Mouse (Mus musculus) hindbrain, embryonic 14.5 days (tissue): ENCODE measurements around the gene Il10ra. TPM values are rescaled to one million over a fixed set of nuclear protein-coding genes. Genes with fewer than 3 reads are reported as not detected.

Source experiments
- ATAC-seq: fragments of 200-750 bp; cut with Nextera tagmentation; 2 replicates; pipeline ENCODE4 v1.8.0; 2017; ENCODE audit warnings: moderate number of reproducible peaks, mild to moderate bottlenecking, moderate TSS enrichment, moderate library complexity; ENCODE audit not compliant: low FRiP score
- DNase-seq: peaks from one replicate; pipeline ENCODE4 v3.0.0-alpha.2; 2015; ENCODE audit warnings: low spot score
- H3K27ac ChIP-seq: fragments of 300-500 bp; sonication (generic); 2 replicates; pipeline ENCODE4 v1.5.1; 2014; ENCODE audit warnings: mild to moderate bottlenecking, moderate library complexity
- H3K27me3 ChIP-seq: fragments of 300-500 bp; sonication (generic); 2 replicates; pipeline ENCODE4 v1.6.1; 2014; ENCODE audit warnings: mild to moderate bottlenecking, low read length, mixed read lengths; ENCODE audit not compliant: control insufficient read depth, insufficient read depth
- H3K36me3 ChIP-seq: fragments of 300-500 bp; sonication (generic); replicated peaks from 2 replicates; pipeline ENCODE4 v1.6.1; 2014; ENCODE audit not compliant: control insufficient read depth, insufficient read depth
- H3K4me1 ChIP-seq: fragments of 300-500 bp; sonication (generic); replicated peaks from 2 replicates; pipeline ENCODE4 v1.6.1; 2014; ENCODE audit warnings: antibody characterized with exemption, low read length, mixed read lengths; ENCODE audit not compliant: control insufficient read depth, insufficient read depth
- H3K4me2 ChIP-seq: fragments of 300-500 bp; sonication (generic); replicated peaks from 2 replicates; pipeline ENCODE4 v1.6.1; 2014; ENCODE audit warnings: mild to moderate bottlenecking, moderate library complexity
- H3K4me3 ChIP-seq: fragments of 300-500 bp; sonication (generic); replicated peaks from 2 replicates; pipeline ENCODE4 v1.5.1; 2014; ENCODE audit warnings: mild to moderate bottlenecking, low read length
- H3K9ac ChIP-seq: fragments of 300-500 bp; sonication (generic); 2 replicates; pipeline ENCODE4 v1.6.1; 2014
- H3K9me3 ChIP-seq: fragments of 300-500 bp; sonication (generic); 2 replicates; pipeline ENCODE4 v1.6.1; 2016; ENCODE audit warnings: low read length; ENCODE audit not compliant: control insufficient read depth
- WGBS: fragments of 180-500 bp; shearing (Covaris S2); extraction: QIAGEN DNeasy Blood & Tissue Kit; methylation state at CpG from one replicate; pipeline ENCODE4 v1.1.7; 2014; 5-methylcytosine and 5-hydroxymethylcytosine counted together
- microRNA-seq: library from miRNA; unstranded; fragments of <30 nt; microRNA quantifications from one replicate; pipeline ENCODE4, GENCODE M21; 2016
- polyA plus RNA-seq: library from polyadenylated mRNA; unstranded; fragments of >200 nt; fragmentation: Nextera tagmentation; extraction: Ambion mirVana; gene quantifications from 2 replicates; pipeline ENCODE4 v1.2.1, GENCODE M21; 2014

The Il10ra gene
- polyA plus RNA-seq, 1 experiment from 2014 or later: 0.68 TPM

GRCm38 (mm10) chr9:45221567-45221966 is 47.4 kb downstream of the Il10ra start:
- WGBS: 20% methylated on average over 6 of the region's 6 CpGs
- H3K27ac ChIP-seq: no peak overlapping the region
- no peaks in the 10 kb centered on the region for H3K4me1 ChIP-seq
- DNase-seq (peak; percentile 96), ATAC-seq (no peak; the same call in 1 of the 2 replicates)
- no peak overlapping the region for H3K4me2 ChIP-seq
- H3K9ac ChIP-seq: no peak overlapping the region
- no peaks in the 10 kb centered on the region for H3K27me3 ChIP-seq
- no peak overlapping the region for H3K4me3 ChIP-seq
- H3K36me3 ChIP-seq: no peaks in the 10 kb centered on the region
- H3K9me3 ChIP-seq: no peaks in the 10 kb centered on the region

- H3K9me3 ChIP-seq: no peaks in the 10 kb centered on the region
- DNase-seq (no peak), ATAC-seq (no peak)
- no peak overlapping the region for H3K27ac ChIP-seq
- H3K9ac ChIP-seq: no peak overlapping the region
- 87% methylated on average over 3 of the region's 3 CpGs for WGBS
- no peaks in the 10 kb centered on the region for H3K27me3 ChIP-seq
- no peaks in the 10 kb centered on the region for H3K4me1 ChIP-seq
- H3K36me3 ChIP-seq: no peaks in the 10 kb centered on the region
- no peak overlapping the region for H3K4me3 ChIP-seq
- H3K4me2 ChIP-seq: no peak overlapping the region
Observed at GRCm38 (mm10) chr9:45219644-45220043, 49.3 kb downstream of the Il10ra start.

DNA sequence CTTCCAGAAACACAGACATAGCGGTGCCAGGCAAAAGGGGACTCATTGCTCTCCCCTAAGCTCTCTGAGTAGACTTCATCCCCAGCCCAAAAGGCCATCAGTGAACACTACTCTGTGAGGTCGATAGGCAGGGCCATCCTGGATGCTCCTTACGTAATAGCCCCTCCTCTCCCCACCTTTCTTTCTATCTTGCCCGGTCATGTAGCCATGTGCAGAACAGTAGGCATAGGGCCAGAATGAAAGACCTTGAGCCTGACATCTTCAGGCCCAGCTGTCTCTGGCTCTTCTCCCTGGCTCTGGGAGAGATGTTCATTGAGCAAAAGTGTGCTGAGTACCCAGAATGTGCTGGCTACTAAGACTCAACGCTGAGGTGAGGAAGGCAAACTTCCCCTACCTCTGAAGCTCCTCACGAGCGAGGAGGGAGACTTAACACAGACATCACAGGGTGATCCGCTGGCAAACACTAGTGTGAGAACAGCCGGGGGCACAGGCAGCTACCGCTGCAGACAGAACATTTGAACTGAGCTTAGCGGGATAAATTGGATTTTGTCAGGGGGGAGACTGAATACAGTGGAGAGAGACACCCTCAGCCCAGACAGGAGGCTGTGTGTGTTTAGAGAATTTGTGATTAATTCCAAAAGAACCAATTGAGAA is 53.3 kb downstream of the Il10ra start:
- 60% methylated on average over 11 of the region's 11 CpGs for WGBS
- Histone ChIP-seq H3K9me3 (no peaks in the 10 kb centered on the region), H3K4me3 (no peak overlapping the region), H3K27me3 (no peaks in the 10 kb centered on the region), H3K4me1 (no peaks in the 10 kb centered on the region), H3K9ac (no peak overlapping the region), H3K27ac (no peak overlapping the region), H3K36me3 (no peaks in the 10 kb centered on the region), H3K4me2 (no peak overlapping the region)
- no peak for ATAC-seq
- no peak for DNase-seq

- no peaks in the 10 kb centered on the region for H3K27me3 ChIP-seq
- H3K4me2 ChIP-seq: no peak overlapping the region
- no peak for ATAC-seq
- WGBS: 75% methylated on average over 6 of the region's 6 CpGs
- no peaks in the 10 kb centered on the region for H3K9me3 ChIP-seq
- H3K4me3 ChIP-seq: no peak overlapping the region
- H3K4me1 ChIP-seq: no peaks in the 10 kb centered on the region
- DNase-seq: no peak
- no peaks in the 10 kb centered on the region for H3K36me3 ChIP-seq
- no peak overlapping the region for H3K27ac ChIP-seq
- no peak overlapping the region for H3K9ac ChIP-seq
Observed at GRCm38 (mm10) chr9:45212001-45212400, 56.9 kb downstream of the Il10ra start.

GRCm38 (mm10) chr9:45207015-45207743 is 61.8 kb downstream of the Il10ra start:
- ATAC-seq (no peak), DNase-seq (no peak)
- H3K4me2 ChIP-seq: no peak overlapping the region
- no peaks in the 10 kb centered on the region for H3K36me3 ChIP-seq
- no peaks in the 10 kb centered on the region for H3K4me1 ChIP-seq
- H3K9me3 ChIP-seq: no peaks in the 10 kb centered on the region
- 83% methylated on average over 7 of the region's 7 CpGs for WGBS
- H3K9ac ChIP-seq: no peak overlapping the region
- no peak overlapping the region for H3K27ac ChIP-seq
- H3K4me3 ChIP-seq: no peak overlapping the region
- H3K27me3 ChIP-seq: no peaks in the 10 kb centered on the region

DNA sequence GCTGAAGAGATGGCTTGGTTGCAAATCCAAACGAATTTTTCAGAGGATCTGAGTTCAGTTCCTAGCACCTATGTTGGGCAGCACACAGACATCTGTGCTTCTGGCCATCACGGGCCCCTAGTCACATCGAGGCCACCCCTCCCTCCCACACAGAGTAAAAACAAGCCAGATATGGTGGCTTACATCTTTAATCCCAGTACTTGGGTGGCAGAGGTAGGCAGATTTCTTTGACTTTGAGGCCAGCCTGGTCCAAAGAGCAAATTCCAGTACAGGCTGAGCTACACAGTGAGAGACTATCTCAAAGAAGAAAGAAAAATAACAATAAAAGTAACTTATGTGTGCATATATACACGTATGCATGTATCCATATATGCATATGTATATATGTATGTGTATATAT is 62.8 kb downstream of the Il10ra start:
- no peak for ATAC-seq
- Histone ChIP-seq H3K36me3 (no peaks in the 10 kb centered on the region), H3K4me1 (no peaks in the 10 kb centered on the region), H3K9ac (no peak overlapping the region), H3K27ac (no peak overlapping the region), H3K27me3 (no peaks in the 10 kb centered on the region), H3K4me3 (no peak overlapping the region), H3K9me3 (no peaks in the 10 kb centered on the region), H3K4me2 (no peak overlapping the region)
- WGBS: 75% methylated on average over 4 of the region's 4 CpGs
- DNase-seq: no peak

GRCm38 (mm10) chr9:45205143-45205542 is 63.8 kb downstream of the Il10ra start:
- no peaks in the 10 kb centered on the region for H3K9me3 ChIP-seq
- H3K4me1 ChIP-seq: no peaks in the 10 kb centered on the region
- H3K36me3 ChIP-seq: no peaks in the 10 kb centered on the region
- no peak overlapping the region for H3K27ac ChIP-seq
- DNase-seq: no peak
- no peak overlapping the region for H3K9ac ChIP-seq
- ATAC-seq: no peak
- no peaks in the 10 kb centered on the region for H3K27me3 ChIP-seq
- WGBS: 82% methylated on average over 5 of the region's 5 CpGs
- H3K4me3 ChIP-seq: no peak overlapping the region
- H3K4me2 ChIP-seq: no peak overlapping the region

Small RNA genes within 50 kb of the gene (microRNA-seq; reads per million reads assigned to microRNA genes)
- gene Mir7086: not detected

Other genes starting within 250 kb of the Il10ra start
- gene Mpzl2, start 229.3 kb downstream of the Il10ra start, polyA plus RNA-seq: 0.44 and 0.90 TPM in 2 replicates
- gene Mpzl3, start 214.0 kb downstream of the Il10ra start, polyA plus RNA-seq: 1.1 and 1.7 TPM in 2 replicates
- gene Jaml, start 190.0 kb downstream of the Il10ra start, polyA plus RNA-seq: 0.25 TPM in 1 of 2 replicates, not detected in the other
- 6.9 and 8.1 TPM in 2 replicates for gene Scn2b, start 151.4 kb downstream of the Il10ra start, polyA plus RNA-seq
- gene Scn4b, start 130.8 kb downstream of the Il10ra start, polyA plus RNA-seq: 0.07 and 0.17 TPM in 2 replicates
- not detected in 2 replicates for gene BC049352, start 87.1 kb downstream of the Il10ra start, polyA plus RNA-seq
- not detected in 2 replicates for gene Tmprss4, start 65.1 kb downstream of the Il10ra start, polyA plus RNA-seq
- gene Tmprss13, start 50.0 kb upstream of the Il10ra start, polyA plus RNA-seq: not detected in 2 replicates
- 377 and 410 TPM in 2 replicates for gene Fxyd6, start 101.0 kb upstream of the Il10ra start, polyA plus RNA-seq
- gene Fxyd2, start 130.5 kb upstream of the Il10ra start, polyA plus RNA-seq: 8.8 and 12.7 TPM in 2 replicates
- gene Dscaml1, start 157.5 kb upstream of the Il10ra start, polyA plus RNA-seq: 13.2 and 15.1 TPM in 2 replicates